Mouse (Mus musculus) CH12.LX (cell line): ENCODE data around the gene Pcmt1.

Source experiments
- CTCF ChIP-seq, 2 experiments: IDR thresholded peaks in 1 of 2; conservative IDR thresholded peaks in 1 of 2; 2 replicates each; pipeline ENCODE4 v1.5.1; 2011 to 2012; ENCODE audit warnings: low read depth in 2 of 2, low read length in 2 of 2, improper control_type of control experiment in 1 of 2, inconsistent platforms in 1 of 2, mild to moderate bottlenecking in 1 of 2, moderate library complexity in 1 of 2
- POLR2A ChIP-seq: IDR thresholded peaks from 2 replicates; pipeline ENCODE4 v1.6.1; 2011; ENCODE audit warnings: low read depth, mild to moderate bottlenecking, improper control_type of control experiment, low read length
- RAD21 ChIP-seq: IDR thresholded peaks from 2 replicates; pipeline ENCODE4 v1.6.1; 2011; ENCODE audit warnings: low read depth, mild to moderate bottlenecking, low read length, improper control_type of control experiment, moderate library complexity
- USF1 ChIP-seq: IDR thresholded peaks from 2 replicates; pipeline ENCODE4 v1.6.1; 2014; ENCODE audit warnings: low read depth, mild to moderate bottlenecking, inconsistent platforms, low read length, improper control_type of control experiment
- USF2 ChIP-seq: conservative IDR thresholded peaks from 2 replicates; pipeline ENCODE4 v1.6.1; 2011; ENCODE audit warnings: low read depth, low read length, improper control_type of control experiment

GRCm38 (mm10) chr10:7630286-7630685 lies 50.6 kb downstream of the Pcmt1 start:
- no peak for TF ChIP-seq CTCF (conservative IDR thresholded peaks at IDR 0.05 in 1 of 2, IDR thresholded peaks at IDR 0.05 in 1 of 2; ENCODE audit: low read depth in 2 of 2, low read length in 2 of 2)
- no peak for TF ChIP-seq USF1
- no peak for TF ChIP-seq USF2
- no peak for TF ChIP-seq POLR2A
- no peak for TF ChIP-seq RAD21
